Mouse (Mus musculus) hindbrain, embryonic 13.5 days (tissue): ENCODE data around the gene Rps12. TPM values are rescaled to one million over a fixed set of nuclear protein-coding genes. Genes with fewer than 3 reads are reported as not detected.
"Not testable (repeated sequence)": the region's sequence is repeated elsewhere in the genome, so short reads cannot be mapped to it uniquely, and the experiment has no call there.

Source experiments
- ATAC-seq: fragments of 200-750 bp; cut with Nextera tagmentation; 2 replicates; pipeline ENCODE4 v1.8.0; 2017; ENCODE audit warnings: moderate TSS enrichment; ENCODE audit not compliant: low FRiP score
- H3K27ac ChIP-seq: fragments of 300-500 bp; sonication (generic); 2 replicates; pipeline ENCODE4 v1.5.1; 2015; ENCODE audit warnings: inconsistent platforms, mild to moderate bottlenecking, moderate library complexity
- H3K27me3 ChIP-seq: fragments of 300-500 bp; sonication (generic); 2 replicates; pipeline ENCODE4 v1.6.1; 2015; ENCODE audit warnings: mild to moderate bottlenecking, inconsistent platforms
- H3K36me3 ChIP-seq: fragments of 300-500 bp; sonication (generic); 2 replicates; pipeline ENCODE4 v1.6.1; 2015; ENCODE audit warnings: mild to moderate bottlenecking, inconsistent platforms
- H3K4me1 ChIP-seq: fragments of 300-500 bp; sonication (generic); replicated peaks from 2 replicates; pipeline ENCODE4 v1.6.1; 2015; ENCODE audit warnings: inconsistent platforms
- H3K4me2 ChIP-seq: fragments of 300-500 bp; sonication (generic); 2 replicates; pipeline ENCODE4 v1.6.1; 2015; ENCODE audit warnings: inconsistent platforms, mild to moderate bottlenecking, moderate library complexity
- H3K4me3 ChIP-seq: fragments of 300-500 bp; sonication (generic); 2 replicates; pipeline ENCODE4 v1.5.1; 2015; ENCODE audit warnings: mild to moderate bottlenecking, inconsistent platforms
- H3K9ac ChIP-seq: fragments of 300-500 bp; sonication (generic); 2 replicates; pipeline ENCODE4 v1.6.1; 2015; ENCODE audit warnings: mild to moderate bottlenecking, inconsistent platforms
- H3K9me3 ChIP-seq: fragments of 300-500 bp; sonication (generic); 2 replicates; pipeline ENCODE4 v1.6.1; 2016; ENCODE audit warnings: inconsistent platforms
- WGBS: fragments of 180-500 bp; shearing (Covaris S2); methylation state at CpG from one replicate; pipeline ENCODE4 v1.1.7; 2015; 5-methylcytosine and 5-hydroxymethylcytosine counted together
- polyA plus RNA-seq: library from polyadenylated mRNA; unstranded; fragments of >200 nt; fragmentation: Nextera tagmentation; extraction: Ambion mirVana; gene quantifications from 2 replicates; pipeline ENCODE4 v1.2.1, GENCODE M21; 2015

The Rps12 gene
- polyA plus RNA-seq, 1 experiment from 2014 or later, result 110 TPM

GRCm38 (mm10) chr10:23799933-23800332, 12.9 kb upstream of the Rps12 start:
- Histone ChIP-seq H3K36me3 (peaks cover 44% of the 10 kb centered on the region), H3K27ac (no peak overlapping the region), H3K4me2 (no peak overlapping the region), H3K9ac (no peak overlapping the region), H3K9me3 (no peaks in the 10 kb centered on the region), H3K27me3 (no peaks in the 10 kb centered on the region), H3K4me1 (peaks cover 20% of the 10 kb centered on the region), H3K4me3 (no peak overlapping the region)
- no peak for ATAC-seq
- WGBS, result 11% methylated on average over 3 of the region's 3 CpGs

- WGBS, result 83% methylated on average over 1 of the region's 1 CpGs
- peaks cover 20% of the 10 kb centered on the region for H3K4me1 ChIP-seq
- peak overlapping the region; percentile 68 for H3K4me2 ChIP-seq
- no peak overlapping the region for H3K27ac ChIP-seq
- H3K27me3 ChIP-seq, result no peaks in the 10 kb centered on the region
- no peak overlapping the region; the same call in 1 of the 2 replicates for H3K9ac ChIP-seq
- H3K36me3 ChIP-seq, result peaks cover 31% of the 10 kb centered on the region
- ATAC-seq, result no peak
- H3K4me3 ChIP-seq, result peak overlapping the region; percentile 17; the same call in 1 of the 2 replicates
- no peaks in the 10 kb centered on the region for H3K9me3 ChIP-seq
Observed at GRCm38 (mm10) chr10:23798142-23798541, 11.1 kb upstream of the Rps12 start.

GRCm38 (mm10) chr10:23797606-23798005, 10.5 kb upstream of the Rps12 start:
- Histone ChIP-seq H3K9ac (peak overlapping the region; percentile 92), H3K4me3 (peak overlapping the region; percentile 61), H3K4me1 (peaks cover 20% of the 10 kb centered on the region), H3K27me3 (no peaks in the 10 kb centered on the region), H3K4me2 (peak overlapping the region; percentile 68), H3K9me3 (no peaks in the 10 kb centered on the region), H3K27ac (no peak overlapping the region), H3K36me3 (peaks cover 26% of the 10 kb centered on the region)
- ATAC-seq, result 0 out of 2 replicates have a peak, but pooled peaks have one; percentile 50
- WGBS, result 25% methylated on average over 3 of the region's 3 CpGs

GRCm38 (mm10) chr10:23796551-23797503, 9.8 kb upstream of the Rps12 start, which contains the start of gene Slc18b1:
Gene Slc18b1 (plus strand): TSS chr10:23796986.
- Histone ChIP-seq H3K9me3 (no peaks in the 10 kb centered on the region), H3K27ac (peak within 1 kb of the TSS; percentile 80), H3K4me1 (peaks cover 20% of the 10 kb centered on the region), H3K9ac (peak within 1 kb of the TSS; percentile 92), H3K4me2 (peak within 1 kb of the TSS; percentile 68), H3K27me3 (no peaks in the 10 kb centered on the region), H3K36me3 (peaks cover 18% of the 10 kb centered on the region), H3K4me3 (peak within 1 kb of the TSS; percentile 61)
- 3% methylated on average over 43 of the region's 43 CpGs for WGBS
- peak; percentile 80 for ATAC-seq

GRCm38 (mm10) chr10:23795871-23796520, 8.9 kb upstream of the Rps12 start:
- WGBS, result 52% methylated on average over 9 of the region's 9 CpGs
- Histone ChIP-seq H3K27ac (peak overlapping the region; percentile 80; the same call in 1 of the 2 replicates), H3K36me3 (peaks cover 10% of the 10 kb centered on the region), H3K4me3 (peak overlapping the region; percentile 61), H3K4me2 (peak overlapping the region; percentile 68), H3K9me3 (no peaks in the 10 kb centered on the region), H3K9ac (peak overlapping the region; percentile 92), H3K4me1 (peaks cover 20% of the 10 kb centered on the region), H3K27me3 (no peaks in the 10 kb centered on the region)
- ATAC-seq, result no peak

- Histone ChIP-seq H3K36me3 (peaks cover 22% of the 10 kb centered on the region), H3K27me3 (no peaks in the 10 kb centered on the region), H3K27ac (0 out of 2 replicates have a peak overlapping the region, but pooled peaks have one; percentile 71), H3K9ac (peak overlapping the region; percentile 76), H3K9me3 (no peaks in the 10 kb centered on the region), H3K4me2 (peak overlapping the region; percentile 67), H3K4me3 (peak overlapping the region; percentile 79), H3K4me1 (peaks cover 32% of the 10 kb centered on the region)
- WGBS, result 16% methylated on average over 8 of the region's 8 CpGs
- ATAC-seq, result no peak
Observed at GRCm38 (mm10) chr10:23788056-23788600, 1.1 kb upstream of the Rps12 start.

GRCm38 (mm10) chr10:23786631-23787038, 440 bp downstream of the Rps12 start:
- H3K9me3 ChIP-seq, H3K27me3 ChIP-seq: not testable (repeated sequence)
- H3K4me2 ChIP-seq, result peak overlapping the region; percentile 95
- H3K4me1 ChIP-seq, result peaks cover 32% of the 10 kb centered on the region
- peak; percentile 66 for ATAC-seq
- H3K9ac ChIP-seq, result peak overlapping the region; percentile 91
- peak overlapping the region; percentile 79 for H3K4me3 ChIP-seq
- H3K36me3 ChIP-seq, result peaks cover 34% of the 10 kb centered on the region
- 0% methylated on average over 23 of the region's 23 CpGs for WGBS
- peak overlapping the region; percentile 73 for H3K27ac ChIP-seq

- H3K4me2 ChIP-seq, result peak overlapping the region; percentile 95
- no peaks in the 10 kb centered on the region for H3K9me3 ChIP-seq
- no peak for ATAC-seq
- peaks cover 34% of the 10 kb centered on the region for H3K36me3 ChIP-seq
- H3K4me1 ChIP-seq, result peaks cover 32% of the 10 kb centered on the region
- 1% methylated on average over 4 of the region's 4 CpGs for WGBS
- H3K4me3 ChIP-seq, result peak overlapping the region; percentile 79
- no peak overlapping the region for H3K27ac ChIP-seq
- peak overlapping the region; percentile 91 for H3K9ac ChIP-seq
- no peaks in the 10 kb centered on the region for H3K27me3 ChIP-seq
Observed at GRCm38 (mm10) chr10:23786040-23786439, 1.0 kb downstream of the Rps12 start.

- 43% methylated on average over 7 of the region's 7 CpGs for WGBS
- H3K27me3 ChIP-seq, H3K27ac ChIP-seq, ATAC-seq, H3K9me3 ChIP-seq: not testable (repeated sequence)
- peak overlapping the region; percentile 95 for H3K4me2 ChIP-seq
- H3K9ac ChIP-seq, result peak overlapping the region; percentile 91
- H3K36me3 ChIP-seq, result peaks cover 39% of the 10 kb centered on the region
- peaks cover 32% of the 10 kb centered on the region for H3K4me1 ChIP-seq
- H3K4me3 ChIP-seq, result peak overlapping the region; percentile 79
Observed at GRCm38 (mm10) chr10:23785599-23785998, 1.5 kb downstream of the Rps12 start.

GRCm38 (mm10) chr10:23784121-23784520, 3.0 kb downstream of the Rps12 start:
- 41% methylated on average over 2 of the region's 2 CpGs for WGBS
- no peak for ATAC-seq
- H3K36me3 ChIP-seq, result peaks cover 42% of the 10 kb centered on the region
- H3K27me3 ChIP-seq, result no peaks in the 10 kb centered on the region
- H3K4me3 ChIP-seq, result no peak overlapping the region
- no peak overlapping the region for H3K9ac ChIP-seq
- no peak overlapping the region for H3K27ac ChIP-seq
- H3K9me3 ChIP-seq, result no peaks in the 10 kb centered on the region
- no peak overlapping the region for H3K4me2 ChIP-seq
- peaks cover 32% of the 10 kb centered on the region for H3K4me1 ChIP-seq

- Histone ChIP-seq H3K4me3 (no peak overlapping the region), H3K27me3 (no peaks in the 10 kb centered on the region), H3K9me3 (no peaks in the 10 kb centered on the region), H3K4me1 (peaks cover 31% of the 10 kb centered on the region), H3K9ac (no peak overlapping the region), H3K4me2 (no peak overlapping the region), H3K36me3 (peaks cover 45% of the 10 kb centered on the region), H3K27ac (no peak overlapping the region)
- WGBS, result 23% methylated on average over 2 of the region's 2 CpGs
- no peak for ATAC-seq
Observed at GRCm38 (mm10) chr10:23783493-23783884, 3.6 kb downstream of the Rps12 start.
